Mouse (Mus musculus): ENCODE measurements at regions not wholly inside any gene's neighbourhood (a gene's known extent, or its start where the extent isn't known, plus 50 kb on each side); places are given as distances from the start of the nearest gene placed in this dataset.

- no peak for DNase-seq
- intact Hi-C loops (cut with DNase I) = no loop called here
These were observed 98.4 kb downstream of the Cmpk2 start for GRCm38 (mm10) chr12:26567435-26567834.

- intact Hi-C loops (cut with DNase I) = no loop called here
- no peak for DNase-seq
These were observed 93.9 kb downstream of the Cmpk2 start for GRCm38 (mm10) chr12:26562858-26563257.

- no peak for DNase-seq
- intact Hi-C loops (cut with DNase I) = no loop called here
These were observed 90.6 kb downstream of the Cmpk2 start for GRCm38 (mm10) chr12:26559560-26559959.

DNA sequence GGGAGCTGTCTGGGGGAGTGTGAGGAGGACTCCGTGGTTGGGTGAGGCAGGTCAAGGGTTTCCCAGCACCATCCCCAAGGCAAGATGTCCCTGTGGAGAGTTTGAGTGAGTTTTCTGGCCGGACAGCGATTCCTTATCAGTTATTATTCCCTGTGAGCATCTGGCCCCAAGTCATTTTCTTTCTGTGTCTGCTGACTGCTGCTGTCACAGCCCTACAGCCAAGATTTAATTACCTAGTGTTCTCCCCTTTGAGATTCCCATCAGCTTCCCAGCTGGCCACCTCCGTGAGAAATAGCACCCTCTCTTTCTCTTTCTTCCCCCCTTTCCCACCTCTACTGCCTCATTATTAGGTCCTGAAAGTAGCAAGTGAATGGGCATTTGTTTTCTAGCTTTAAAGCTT lies 88.4 kb downstream of the Cmpk2 start:
- intact Hi-C loops (cut with DNase I) = no loop called here
- no peak for DNase-seq

DNA sequence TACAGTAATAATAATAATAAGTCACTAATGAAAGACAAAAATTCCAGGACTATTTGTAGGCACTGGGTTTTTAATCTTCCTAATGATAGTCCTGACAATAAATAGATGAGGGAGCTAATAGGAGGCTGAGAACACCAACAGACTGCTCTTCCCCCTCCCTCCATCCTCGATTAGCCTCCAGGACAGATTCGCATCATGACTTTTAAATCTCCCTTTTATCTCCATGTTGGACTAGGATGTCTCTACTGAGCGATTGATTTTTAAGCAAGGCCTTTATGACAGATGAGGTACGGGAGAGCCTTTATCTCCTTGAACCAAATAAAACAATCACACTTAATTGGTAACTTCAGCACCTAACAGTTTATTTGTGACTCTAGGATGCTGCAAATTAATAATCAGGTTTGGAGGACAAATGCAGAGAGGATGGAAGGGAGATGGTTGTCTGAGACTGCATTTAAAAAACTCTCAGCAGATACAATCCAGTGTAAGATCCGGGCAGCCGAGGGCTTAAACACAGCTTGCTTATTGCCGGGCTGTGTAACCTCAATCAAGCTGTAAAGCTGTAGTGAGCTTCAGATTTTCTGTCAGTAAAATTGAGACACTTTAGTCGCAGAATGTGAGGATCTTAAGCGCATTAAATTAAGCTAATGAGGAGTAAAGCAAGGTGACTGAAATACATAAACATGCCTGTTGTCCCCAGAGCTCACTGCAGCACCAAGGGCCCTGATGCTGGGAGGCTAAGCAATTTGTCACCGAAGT lies 82.3 kb downstream of the Cmpk2 start:
- DNase-seq = no peak
- intact Hi-C loops (cut with DNase I) = no loop called here

DNA sequence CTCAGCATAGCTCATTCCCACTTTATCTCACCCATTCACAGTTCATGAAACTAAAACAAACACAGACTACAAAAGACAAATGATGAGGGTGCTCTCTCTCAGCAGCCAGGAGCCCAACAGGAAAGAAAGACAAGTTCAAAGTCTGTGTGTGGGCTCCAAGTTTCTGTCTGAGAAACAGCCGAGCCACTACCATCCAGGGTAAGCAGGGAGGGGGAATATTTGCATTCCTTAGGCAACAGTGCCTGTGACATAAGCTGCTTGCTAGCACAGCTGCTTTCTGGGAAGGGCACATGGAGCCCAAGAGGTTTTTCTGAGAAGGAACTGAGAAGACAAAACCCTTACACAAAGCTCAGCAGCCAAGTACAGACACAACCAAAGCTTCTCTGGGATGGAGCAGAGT lies 78.5 kb downstream of the Cmpk2 start:
- intact Hi-C loops (cut with DNase I) = no loop called here
- DNase-seq = no peak

DNA sequence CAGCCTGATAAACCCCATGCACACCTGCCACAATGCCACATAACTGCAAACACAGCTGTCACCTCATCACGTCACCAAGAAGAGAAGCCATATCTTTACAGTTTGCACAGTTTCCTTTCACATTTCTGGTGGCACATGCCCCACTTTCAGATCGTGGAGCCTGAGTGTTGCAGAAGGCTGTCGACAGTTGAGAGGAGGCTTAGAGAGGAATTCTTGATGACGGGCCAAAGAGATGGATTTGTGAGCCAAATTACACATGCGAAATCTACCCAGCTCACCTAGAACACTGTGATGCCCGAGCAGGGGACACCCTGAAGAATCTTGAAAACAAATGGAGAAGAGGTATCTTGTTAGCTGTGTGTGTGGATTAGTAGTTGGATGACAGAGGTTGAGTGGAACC lies 77.4 kb downstream of the Cmpk2 start:
- intact Hi-C loops (cut with DNase I) = no loop called here
- DNase-seq = no peak

- intact Hi-C loops (cut with DNase I) = no loop called here
These were observed 74.5 kb downstream of the Cmpk2 start for GRCm38 (mm10) chr12:26543463-26543862.

DNA sequence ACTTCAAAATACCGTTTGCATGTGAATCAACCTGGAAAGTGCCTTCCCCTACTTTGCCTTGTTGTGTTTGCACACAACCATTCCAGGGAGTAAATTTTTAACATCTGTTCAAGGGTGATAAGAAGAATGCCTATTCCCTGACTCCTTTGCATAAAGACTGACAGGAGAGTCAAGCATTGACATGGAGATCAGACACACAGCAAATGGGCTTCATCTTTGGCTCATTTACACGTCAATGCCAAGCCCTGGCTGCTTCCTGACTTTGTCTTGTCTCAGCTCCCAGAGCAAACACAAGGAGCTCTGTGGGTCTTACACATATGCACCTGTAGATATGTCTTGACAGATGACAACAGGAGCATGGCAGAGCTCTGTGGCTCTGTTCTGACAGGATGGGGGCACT lies 73.4 kb downstream of the Cmpk2 start:
- DNase-seq = no peak
- intact Hi-C loops (cut with DNase I) = no loop called here

More at GRCm38 (mm10) chr12:26543463-26543862, 74.5 kb downstream of the Cmpk2 start:
- DNase-seq = no peak

- intact Hi-C loops (cut with DNase I) = no loop called here
- no peak for DNase-seq
These were observed 66.4 kb downstream of the Cmpk2 start for GRCm38 (mm10) chr12:26535261-26535890.

DNA sequence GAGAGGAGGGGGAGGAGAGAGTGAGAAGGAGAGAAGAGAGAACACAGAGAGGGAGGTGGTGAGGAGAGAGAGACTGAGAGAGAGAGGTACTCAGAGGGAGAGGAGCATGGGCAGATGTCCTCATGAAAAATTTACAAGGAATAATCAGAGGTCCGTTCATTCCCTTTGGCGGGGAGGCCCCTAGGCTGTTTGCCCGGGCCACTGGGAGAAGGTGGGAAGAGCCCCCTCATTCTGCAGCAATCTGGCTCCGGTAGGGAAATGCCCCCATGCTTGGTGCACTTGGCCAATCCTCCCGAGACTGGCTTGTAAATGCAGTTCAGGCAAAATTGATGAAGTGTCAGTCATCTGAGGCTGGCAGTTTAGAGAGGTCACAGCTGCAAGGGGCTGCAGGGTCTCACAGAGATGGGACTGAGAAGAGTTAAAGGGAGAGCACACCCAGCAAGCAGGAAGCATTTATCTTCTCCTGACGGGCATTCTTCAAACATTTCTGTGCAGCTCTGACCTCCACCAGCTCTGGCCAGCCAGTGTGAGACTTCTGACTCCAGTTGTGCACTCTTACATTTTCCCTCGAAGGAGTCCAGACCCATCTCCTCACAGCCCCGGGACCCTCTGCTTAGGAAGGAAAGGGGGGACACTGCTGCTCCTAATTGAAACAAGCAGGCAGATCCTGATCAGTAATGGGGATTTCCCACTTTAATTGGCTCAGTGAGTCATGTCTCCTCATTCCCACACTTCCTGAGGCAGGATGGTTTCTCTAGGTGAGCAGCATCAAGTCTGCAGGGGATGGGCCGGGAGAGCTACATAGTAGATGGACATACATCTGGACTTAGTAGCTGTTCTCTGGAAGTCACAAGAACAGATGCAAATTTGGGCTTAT lies 65.5 kb downstream of the Cmpk2 start:
- DNase-seq = no peak
- intact Hi-C loops (cut with DNase I) = no loop called here

DNA sequence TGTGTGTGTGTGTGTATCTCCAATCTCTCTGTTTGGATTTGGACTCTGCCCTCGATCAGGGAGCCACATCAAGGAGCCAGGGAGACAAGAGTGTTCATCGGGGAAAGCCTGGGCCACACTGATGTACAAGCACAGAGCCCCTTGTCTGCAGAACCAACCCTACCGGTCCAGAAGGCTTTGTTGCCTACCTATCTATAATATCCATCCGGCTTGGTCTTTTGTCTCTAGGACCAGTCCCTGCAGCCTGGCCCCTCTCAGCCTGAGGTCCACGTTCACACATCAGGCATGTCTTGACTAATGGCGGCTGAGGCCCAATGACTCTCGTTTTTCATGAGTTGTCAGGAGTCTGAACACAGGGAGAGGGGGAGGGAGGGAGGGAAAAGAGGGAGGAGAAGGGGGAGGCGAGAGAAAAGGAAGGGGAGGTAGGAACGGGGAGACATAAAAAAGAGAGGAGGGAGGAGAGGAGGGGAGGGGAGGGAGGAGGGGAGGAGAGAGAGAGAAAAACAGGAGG lies 64.7 kb downstream of the Cmpk2 start:
- DNase-seq = no peak
- intact Hi-C loops (cut with DNase I) = no loop called here

- intact Hi-C loops (cut with DNase I) = loop anchor here (1.0 kb wide), 1 partner anchor 1900 kb away; no protein-coding TSS in a partner anchor
- DNase-seq = peak; percentile 46 to 66
These were observed 64.0 kb downstream of the Cmpk2 start for GRCm38 (mm10) chr12:26532823-26533640.

- intact Hi-C loops (cut with DNase I) = loop anchor here (1.0 kb wide), 1 partner anchor 1901 kb away; no protein-coding TSS in a partner anchor
These were observed 63.1 kb downstream of the Cmpk2 start for GRCm38 (mm10) chr12:26532076-26532475.

More at GRCm38 (mm10) chr12:26532076-26532475, 63.1 kb downstream of the Cmpk2 start:
- DNase-seq = no peak
